Mouse (Mus musculus): Measurements from ENCODE around the gene Afap1l2.

Gene Afap1l2

GRCm38 (mm10) chr19:57007781-57008710 is at the start of gene Afap1l2:
Afap1l2 (minus strand) TSS chr19:57008228.
- DNase-seq (ENCODE audit: low spot score) = peak; percentile 73

GRCm38 (mm10) chr19:57057568-57057967 is 49.5 kb upstream of the Afap1l2 start:
- DNase-seq (ENCODE audit: low spot score) = no peak

- DNase-seq (ENCODE audit: low spot score) = no peak
Measured at GRCm38 (mm10) chr19:57055215-57056120, 47.4 kb upstream of the Afap1l2 start.

DNA sequence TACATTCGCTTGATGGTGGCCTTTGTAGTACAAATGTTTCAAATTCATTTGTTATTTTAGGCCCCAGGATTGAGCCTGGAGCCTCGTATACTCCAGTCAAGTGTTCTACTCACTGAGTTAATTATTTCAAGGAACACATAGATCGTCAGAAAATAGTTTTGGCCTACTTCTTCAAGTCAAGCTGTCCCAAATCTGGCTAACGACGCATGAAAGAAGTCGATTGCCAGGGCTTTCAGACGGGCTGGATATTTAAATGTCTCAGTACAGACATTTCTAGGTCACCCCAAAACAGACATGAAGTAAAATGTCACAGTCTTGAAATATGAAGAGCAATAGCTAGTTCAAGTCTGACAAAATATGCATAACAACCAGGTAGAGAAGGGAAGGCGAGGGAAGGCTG is 44.9 kb upstream of the Afap1l2 start:
- no peak for DNase-seq (ENCODE audit: low spot score)

GRCm38 (mm10) chr19:57052016-57052415 is 44.0 kb upstream of the Afap1l2 start:
- no peak for DNase-seq (ENCODE audit: low spot score)

- DNase-seq (ENCODE audit: low spot score) = no peak
Measured at GRCm38 (mm10) chr19:57049592-57050090, 41.6 kb upstream of the Afap1l2 start.

DNA sequence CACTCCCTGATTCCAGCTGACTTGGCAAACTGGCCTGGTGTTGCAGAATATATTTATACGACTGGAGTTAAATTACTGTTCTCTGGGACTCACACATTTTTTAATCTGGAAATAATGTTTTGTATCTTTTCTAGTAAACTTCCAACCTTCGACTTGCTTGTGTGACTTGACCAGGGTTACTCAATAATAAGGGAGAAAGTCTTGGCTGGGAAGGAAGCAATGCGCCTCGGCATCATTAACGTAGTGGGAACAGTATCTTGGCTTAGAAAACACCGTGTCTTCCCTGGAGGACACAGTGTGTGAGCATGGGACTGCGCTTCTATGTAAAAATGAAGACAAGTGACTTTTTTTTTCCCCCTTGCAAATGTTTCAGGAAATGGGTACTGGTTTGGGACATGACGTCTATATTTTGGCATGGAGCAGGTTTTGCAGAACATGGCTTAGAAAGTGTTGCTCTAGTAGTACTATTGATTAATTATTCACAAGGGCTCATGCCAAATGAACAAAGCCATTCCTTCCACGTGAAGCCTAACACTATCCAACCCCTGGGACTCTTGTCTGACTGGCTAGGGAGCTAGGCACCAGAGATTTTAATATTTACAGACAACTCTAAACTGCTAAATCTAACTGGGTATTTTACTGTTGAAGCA is 39.8 kb upstream of the Afap1l2 start:
- peak; percentile 22 for DNase-seq (ENCODE audit: low spot score)

DNA sequence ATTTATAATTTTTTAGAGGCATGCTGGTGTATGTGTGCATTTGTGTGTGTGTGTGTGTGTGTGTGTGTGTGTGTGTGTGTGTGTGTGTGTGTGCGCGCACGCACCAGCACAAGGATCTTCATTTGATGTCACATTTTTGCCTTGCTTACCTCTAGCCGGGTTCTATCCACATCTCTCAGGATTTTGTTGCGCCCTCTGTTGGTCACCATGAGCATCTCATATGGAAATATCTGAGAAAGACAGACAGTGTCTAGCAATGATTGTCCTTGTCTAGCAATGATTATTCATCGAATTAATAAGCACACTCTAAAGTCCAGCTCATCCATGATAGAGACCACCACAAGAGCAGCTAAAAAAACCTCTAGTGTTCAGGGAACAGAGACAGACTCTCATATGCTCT is 31.2 kb upstream of the Afap1l2 start:
- DNase-seq (ENCODE audit: low spot score) = peak; percentile 30

GRCm38 (mm10) chr19:57036860-57037259 is 28.8 kb upstream of the Afap1l2 start:
- no peak for DNase-seq (ENCODE audit: low spot score)

GRCm38 (mm10) chr19:57031582-57031981 is 23.6 kb upstream of the Afap1l2 start:
- DNase-seq (ENCODE audit: low spot score) = peak; percentile 75

DNA sequence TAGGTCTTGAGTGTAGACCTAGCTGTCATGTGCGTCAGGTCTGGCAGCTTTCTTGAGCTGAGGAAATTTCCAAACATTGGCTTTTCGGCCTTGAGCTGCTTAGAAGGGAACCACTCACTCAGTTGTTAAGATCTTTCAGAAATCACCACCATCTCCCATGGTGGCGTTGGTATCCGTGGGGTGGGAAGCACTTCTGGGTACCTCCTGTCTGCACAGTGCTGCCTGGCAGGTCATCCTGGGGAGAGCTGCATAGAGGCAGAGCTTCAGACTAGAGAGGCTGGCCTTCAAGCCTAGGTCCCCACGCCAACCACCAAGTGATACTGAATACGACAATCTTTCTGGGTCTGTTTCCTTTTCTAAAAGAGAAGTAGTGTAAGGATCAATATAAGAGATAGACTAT is 21.4 kb upstream of the Afap1l2 start:
- no peak for DNase-seq (ENCODE audit: low spot score)

DNA sequence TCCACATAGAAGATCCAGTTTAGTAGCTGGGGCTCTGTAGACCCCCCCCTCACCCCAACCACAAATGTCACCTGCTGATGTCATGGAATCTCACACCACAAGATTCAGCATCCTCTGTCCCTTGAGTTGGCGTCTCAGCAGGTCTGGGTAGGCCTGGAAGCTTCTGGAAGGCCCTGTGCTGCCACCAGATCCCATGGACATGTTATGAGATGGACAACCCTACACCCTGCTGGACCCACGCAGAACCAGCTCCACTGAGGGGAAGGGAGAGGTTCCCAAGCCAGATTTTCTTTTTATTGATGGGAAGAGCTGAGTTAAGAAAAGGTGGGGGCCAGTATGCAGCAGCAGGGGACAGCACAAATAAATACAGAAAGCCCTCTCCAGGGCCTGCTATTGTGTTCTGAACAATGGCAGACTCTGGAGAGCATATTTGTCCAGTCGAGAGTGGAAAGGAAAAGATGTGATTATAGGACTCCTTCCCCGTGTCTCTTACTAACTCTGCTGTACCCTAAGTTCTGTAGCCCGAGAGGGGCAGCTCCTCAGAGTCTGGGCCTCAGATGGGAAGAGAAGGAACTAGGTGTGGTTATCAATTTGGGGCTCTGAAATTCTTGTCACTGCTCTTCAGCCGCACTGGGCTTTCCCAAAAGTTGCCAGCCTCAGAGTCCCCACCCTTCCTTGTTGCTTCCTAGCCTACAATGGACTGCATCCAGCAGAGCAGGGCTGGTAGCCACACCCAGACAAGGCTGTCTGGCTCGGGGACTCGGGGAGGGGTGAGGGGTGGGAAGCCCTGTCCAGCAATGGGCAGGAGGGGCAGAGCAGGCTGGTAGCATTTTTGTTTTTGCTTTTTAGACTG is 20.5 kb upstream of the Afap1l2 start:
- peak; percentile 69 for DNase-seq (ENCODE audit: low spot score)

- DNase-seq (ENCODE audit: low spot score) = no peak
Measured at GRCm38 (mm10) chr19:57026501-57026900, 18.5 kb upstream of the Afap1l2 start.

GRCm38 (mm10) chr19:57017785-57018179 is 9.8 kb upstream of the Afap1l2 start:
- DNase-seq (ENCODE audit: low spot score) = no peak

- no peak for DNase-seq (ENCODE audit: low spot score)
Measured at GRCm38 (mm10) chr19:57016995-57017784, 9.2 kb upstream of the Afap1l2 start.

DNA sequence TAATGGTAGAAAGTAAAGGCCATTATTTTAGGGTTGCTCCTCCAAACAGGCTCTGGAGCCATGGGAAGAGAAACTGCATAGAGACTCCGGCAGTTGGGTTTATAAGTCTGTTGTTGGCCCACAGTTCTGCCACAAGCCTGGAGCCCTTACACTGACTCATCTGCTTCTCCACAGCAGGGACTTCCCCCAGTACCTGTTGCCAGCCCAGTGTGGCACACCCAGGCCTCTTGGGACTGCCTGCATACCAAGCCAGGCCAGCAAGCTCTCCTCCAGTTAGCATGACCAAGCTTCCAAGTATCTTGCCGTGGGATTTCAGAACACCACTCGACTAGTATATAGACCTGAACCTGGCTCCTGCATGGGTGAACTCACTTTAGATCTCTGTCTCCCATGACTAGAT is 6.8 kb upstream of the Afap1l2 start:
- DNase-seq (ENCODE audit: low spot score) = no peak

DNA sequence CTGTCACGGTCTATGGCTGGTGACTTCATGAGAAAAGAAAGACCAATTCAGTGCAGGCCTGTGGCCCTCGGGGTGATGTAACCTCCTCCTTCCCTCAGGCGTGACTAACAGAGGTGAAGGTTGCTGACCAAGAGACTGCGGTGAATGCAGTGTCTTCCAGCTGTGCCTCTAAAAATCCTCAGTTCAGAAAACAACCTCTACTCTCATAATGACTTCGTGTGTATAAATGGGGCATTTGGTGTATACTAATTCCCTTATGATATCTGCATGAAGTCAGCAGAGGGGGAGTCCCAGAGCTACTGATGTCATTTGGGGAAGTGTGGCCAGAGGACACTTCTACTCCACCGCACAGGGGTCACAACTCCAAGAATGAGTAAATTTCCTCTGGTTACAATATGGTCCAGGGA is 5.2 kb upstream of the Afap1l2 start:
- no peak for DNase-seq (ENCODE audit: low spot score)

GRCm38 (mm10) chr19:57012068-57012467 is 4.0 kb upstream of the Afap1l2 start:
- DNase-seq (ENCODE audit: low spot score) = no peak

- DNase-seq (ENCODE audit: low spot score) = no peak
Measured at GRCm38 (mm10) chr19:57010064-57010463, 2.0 kb upstream of the Afap1l2 start.

- no peak for DNase-seq (ENCODE audit: low spot score)
Measured at GRCm38 (mm10) chr19:57009653-57010052, 1.6 kb upstream of the Afap1l2 start.

Measured in lung, postnatal 25 days (tissue).